Mouse (Mus musculus) kidney, embryonic 14.5 days (tissue): ENCODE results near the gene Pigq. TPM values are rescaled to one million over a fixed set of nuclear protein-coding genes. Genes with fewer than 3 reads are reported as not detected.

Source experiments
- ATAC-seq: fragments of 200-750 bp; cut with Nextera tagmentation; 2 replicates; pipeline ENCODE4 v1.8.0; 2017; ENCODE audit warnings: moderate number of reproducible peaks, mild to moderate bottlenecking, moderate TSS enrichment, moderate library complexity; ENCODE audit not compliant: low FRiP score, low TSS enrichment
- H3K27ac ChIP-seq: fragments of 300-500 bp; sonication (generic); 2 replicates; pipeline ENCODE4 v1.5.1; 2014; ENCODE audit warnings: low read depth, mild to moderate bottlenecking, low read length, moderate library complexity, mixed read lengths
- H3K27me3 ChIP-seq: fragments of 300-500 bp; sonication (generic); 2 replicates; pipeline ENCODE4 v1.6.1; 2014; ENCODE audit warnings: mild to moderate bottlenecking, low read length; ENCODE audit not compliant: control insufficient read depth, insufficient read depth
- H3K36me3 ChIP-seq: fragments of 300-500 bp; sonication (generic); 2 replicates; pipeline ENCODE4 v1.6.1; 2014; ENCODE audit warnings: low read length, mixed read lengths; ENCODE audit not compliant: control insufficient read depth, insufficient read depth
- H3K4me1 ChIP-seq: fragments of 300-500 bp; sonication (generic); 2 replicates; pipeline ENCODE4 v1.6.1; 2014; ENCODE audit warnings: low read length, mixed read lengths; ENCODE audit not compliant: control insufficient read depth, insufficient read depth
- H3K4me2 ChIP-seq: fragments of 300-500 bp; sonication (generic); replicated peaks from 2 replicates; pipeline ENCODE4 v1.6.1; 2014; ENCODE audit warnings: low read depth, mild to moderate bottlenecking, low read length
- H3K4me3 ChIP-seq: fragments of 300-500 bp; sonication (generic); 2 replicates; pipeline ENCODE4 v1.5.1; 2014; ENCODE audit warnings: mild to moderate bottlenecking, low read length
- H3K9ac ChIP-seq: fragments of 300-500 bp; sonication (generic); 2 replicates; pipeline ENCODE4 v1.6.1; 2014; ENCODE audit warnings: low read depth, mild to moderate bottlenecking, low read length, moderate library complexity
- H3K9me3 ChIP-seq: fragments of 300-500 bp; sonication (generic); 2 replicates; pipeline ENCODE4 v1.6.1; 2016; ENCODE audit warnings: low read length; ENCODE audit not compliant: control insufficient read depth
- WGBS: fragments of 180-500 bp; shearing (Covaris S2); extraction: QIAGEN DNeasy Blood & Tissue Kit; methylation state at CpG from one replicate; pipeline ENCODE4 v1.1.7; 2014; 5-methylcytosine and 5-hydroxymethylcytosine counted together
- polyA plus RNA-seq: library from polyadenylated mRNA; unstranded; fragments of >200 nt; fragmentation: Nextera tagmentation; extraction: Ambion mirVana; gene quantifications from 2 replicates; pipeline ENCODE4 v1.2.1, GENCODE M21; 2014

Pigq gene
- 51.5 and 77.2 TPM in 2 replicates for polyA plus RNA-seq

GRCm38 (mm10) chr17:25944366-25945163 is at the start of gene Pigq, which contains the start of gene Nhlrc4:
Gene Pigq, minus strand, starts transcription at chr17:25944936.
Gene Nhlrc4, minus strand, starts transcription at chr17:25944961.
- Histone ChIP-seq H3K36me3 (no peaks in the 10 kb centered on the region; the same call in 1 of the 2 replicates), H3K4me1 (peaks cover 13% of the 10 kb centered on the region), H3K4me2 (no peak within 1 kb of the TSS), H3K4me3 (no peak within 1 kb of the TSS), H3K27ac (peak within 1 kb of the TSS; percentile 55; the same call in 1 of the 2 replicates), H3K9ac (0 out of 2 replicates have a peak within 1 kb of the TSS, but pooled peaks have one; percentile 23), H3K27me3 (no peaks in the 10 kb centered on the region; the same call in 1 of the 2 replicates), H3K9me3 (no peaks in the 10 kb centered on the region)
- WGBS = 62% methylated on average over 6 of the region's 6 CpGs
- no peak for ATAC-seq

- no peak for ATAC-seq
- WGBS = 92% methylated on average over 3 of the region's 3 CpGs
These were observed 48.8 kb upstream of the Pigq start for GRCm38 (mm10) chr17:25993489-25993888.

GRCm38 (mm10) chr17:25992274-25992673 is 47.5 kb upstream of the Pigq start:
- Histone ChIP-seq H3K4me3 (no peak overlapping the region), H3K4me1 (no peaks in the 10 kb centered on the region), H3K27ac (no peak overlapping the region), H3K27me3 (no peaks in the 10 kb centered on the region), H3K4me2 (no peak overlapping the region), H3K9me3 (no peaks in the 10 kb centered on the region), H3K9ac (no peak overlapping the region), H3K36me3 (peaks cover 62% of the 10 kb centered on the region)
- ATAC-seq = no peak
- 98% methylated on average over 4 of the region's 4 CpGs for WGBS

More at GRCm38 (mm10) chr17:25993489-25993888, 48.8 kb upstream of the Pigq start:
- H3K27ac ChIP-seq = no peak overlapping the region
- H3K9ac ChIP-seq = no peak overlapping the region
- peaks cover 66% of the 10 kb centered on the region for H3K36me3 ChIP-seq
- H3K4me3 ChIP-seq = no peak overlapping the region
- H3K4me1 ChIP-seq = 0 out of 2 replicates have a peak, but pooled peaks cover under 1% of the 10 kb centered on the region
- no peak overlapping the region for H3K4me2 ChIP-seq
- no peaks in the 10 kb centered on the region for H3K27me3 ChIP-seq
- no peaks in the 10 kb centered on the region for H3K9me3 ChIP-seq

- no peak for ATAC-seq
- Histone ChIP-seq H3K4me2 (no peak overlapping the region), H3K27me3 (no peaks in the 10 kb centered on the region), H3K4me3 (no peak overlapping the region), H3K36me3 (peaks cover 54% of the 10 kb centered on the region), H3K9me3 (no peaks in the 10 kb centered on the region), H3K27ac (no peak overlapping the region), H3K9ac (no peak overlapping the region), H3K4me1 (no peaks in the 10 kb centered on the region)
- 87% methylated on average over 5 of the region's 5 CpGs for WGBS
These were observed 45.6 kb upstream of the Pigq start for GRCm38 (mm10) chr17:25990331-25990730.

- WGBS = under 1% methylated on average over 91 of the region's 91 CpGs
- ATAC-seq = peak; percentile 99
- peaks cover 11% of the 10 kb centered on the region; the same call in 1 of the 2 replicates for H3K4me1 ChIP-seq
- peak within 1 kb of the TSS; percentile 92 for H3K4me3 ChIP-seq
- H3K36me3 ChIP-seq = peaks cover 14% of the 10 kb centered on the region
- peak within 1 kb of the TSS; percentile 91 for H3K9ac ChIP-seq
- peak within 1 kb of the TSS; percentile 86 for H3K4me2 ChIP-seq
- no peaks in the 10 kb centered on the region for H3K9me3 ChIP-seq
- H3K27me3 ChIP-seq = no peaks in the 10 kb centered on the region
- H3K27ac ChIP-seq = peak within 1 kb of the TSS; percentile 80
These were observed 40.9 kb upstream of the Pigq start, which contains the start of gene Capn15 for GRCm38 (mm10) chr17:25985306-25986294. Gene Capn15, minus strand, starts transcription at chr17:25985796.

- WGBS = 9% methylated on average over 17 of the region's 17 CpGs
- Histone ChIP-seq H3K9me3 (no peaks in the 10 kb centered on the region), H3K4me1 (peaks cover 14% of the 10 kb centered on the region; the same call in 1 of the 2 replicates), H3K27me3 (no peaks in the 10 kb centered on the region), H3K27ac (peak overlapping the region; percentile 80), H3K36me3 (peaks cover 5% of the 10 kb centered on the region; the same call in 1 of the 2 replicates), H3K4me2 (peak overlapping the region; percentile 86), H3K9ac (peak overlapping the region; percentile 91), H3K4me3 (peak overlapping the region; percentile 92)
- no peak for ATAC-seq
These were observed 40.0 kb upstream of the Pigq start for GRCm38 (mm10) chr17:25984556-25985305.

GRCm38 (mm10) chr17:25984066-25984465 is 39.3 kb upstream of the Pigq start:
- Histone ChIP-seq H3K9ac (peak overlapping the region; percentile 91; the same call in 1 of the 2 replicates), H3K27ac (no peak overlapping the region), H3K4me2 (peak overlapping the region; percentile 86), H3K27me3 (no peaks in the 10 kb centered on the region), H3K36me3 (peaks cover 5% of the 10 kb centered on the region; the same call in 1 of the 2 replicates), H3K9me3 (no peaks in the 10 kb centered on the region), H3K4me1 (peaks cover 14% of the 10 kb centered on the region; the same call in 1 of the 2 replicates), H3K4me3 (peak overlapping the region; percentile 92; the same call in 1 of the 2 replicates)
- WGBS = 97% methylated on average over 1 of the region's 1 CpGs
- ATAC-seq = no peak

GRCm38 (mm10) chr17:25982913-25983312 is 38.2 kb upstream of the Pigq start:
- Histone ChIP-seq H3K27me3 (no peaks in the 10 kb centered on the region), H3K9ac (no peak overlapping the region), H3K27ac (no peak overlapping the region), H3K9me3 (no peaks in the 10 kb centered on the region), H3K4me2 (no peak overlapping the region), H3K4me3 (no peak overlapping the region), H3K4me1 (peaks cover 14% of the 10 kb centered on the region; the same call in 1 of the 2 replicates), H3K36me3 (no peaks in the 10 kb centered on the region)
- ATAC-seq = no peak
- 68% methylated on average over 3 of the region's 3 CpGs for WGBS
